Mouse (Mus musculus): ENCODE data around the gene Lrrc36. TPM values are rescaled to one million over a fixed set of nuclear protein-coding genes. Genes with fewer than 3 reads are reported as not detected.

Gene Lrrc36
- polyA plus RNA-seq (2012; rRNA removed): 0.24 and 0.34 TPM in 2 replicates

- Histone ChIP-seq H3K4me3 (ENCODE audit: control insufficient read depth, insufficient read depth, low read length) (no peak within 1 kb of the TSS), H3K4me1 (replicated peaks; ENCODE audit: control insufficient read depth, insufficient read depth, low read length) (peaks cover 3% of the 10 kb centered on the region; the same call in 1 of the 2 replicates), H3K36me3 (ENCODE audit: control insufficient read depth, insufficient read depth, low read length) (no peaks in the 10 kb centered on the region), H3K27ac (ENCODE audit: control insufficient read depth, insufficient read depth, low read length) (no peak within 1 kb of the TSS), H3K27me3 (ENCODE audit: control insufficient read depth, insufficient read depth, low read length) (peaks cover 9% of the 10 kb centered on the region)
- 3% methylated on average over 34 of the region's 34 CpGs for WGBS
- DNase-seq: peak; percentile 28
- 0 out of 2 replicates have a peak, but pooled peaks have one; percentile 17 for TF ChIP-seq CTCF (IDR thresholded peaks at IDR 0.05; ENCODE audit: borderline replicate concordance, control insufficient read depth, extremely low read depth, insufficient read depth, low read length, poor library complexity)
- TF ChIP-seq POLR2A (IDR thresholded peaks at IDR 0.05; ENCODE audit: control insufficient read depth, extremely low read depth, insufficient read depth, low read length, poor library complexity): no peak
Measured at GRCm38 (mm10) chr8:105413391-105413790, at the start of gene Lrrc36, which contains the start of gene Kctd19. Gene Lrrc36 (plus strand): TSS chr8:105413571. Gene Kctd19 (minus strand): TSS chr8:105413502.

DNA sequence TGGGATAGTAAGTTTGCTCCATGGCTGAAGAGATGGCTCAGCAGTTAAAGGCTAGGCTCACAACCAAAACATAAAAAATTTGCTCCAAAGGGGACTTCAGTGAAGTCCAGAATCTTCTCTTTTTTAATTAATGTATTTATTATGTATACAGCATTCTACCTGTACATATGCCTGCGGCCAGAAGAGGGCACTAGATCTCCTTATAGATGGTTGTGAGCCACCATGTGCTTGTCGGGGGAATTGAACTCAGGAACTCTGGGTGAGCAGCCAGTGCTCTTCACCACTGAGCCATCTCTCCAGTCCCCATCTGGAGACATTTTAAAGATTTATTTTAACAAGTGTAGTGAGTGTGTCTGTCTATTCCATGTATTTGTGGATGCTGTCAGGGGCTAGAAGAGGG lies 46.3 kb upstream of the Lrrc36 start:
- TF ChIP-seq CTCF (IDR thresholded peaks at IDR 0.05; ENCODE audit: borderline replicate concordance, control insufficient read depth, extremely low read depth, insufficient read depth, low read length, poor library complexity): no peak
- TF ChIP-seq POLR2A (IDR thresholded peaks at IDR 0.05; ENCODE audit: control insufficient read depth, extremely low read depth, insufficient read depth, low read length, poor library complexity): no peak
- Histone ChIP-seq H3K27me3 (ENCODE audit: control insufficient read depth, insufficient read depth, low read length) (no peaks in the 10 kb centered on the region), H3K36me3 (ENCODE audit: control insufficient read depth, insufficient read depth, low read length) (no peaks in the 10 kb centered on the region), H3K27ac (ENCODE audit: control insufficient read depth, insufficient read depth, low read length) (no peak overlapping the region), H3K4me1 (replicated peaks; ENCODE audit: control insufficient read depth, insufficient read depth, low read length) (no peaks in the 10 kb centered on the region), H3K4me3 (ENCODE audit: control insufficient read depth, insufficient read depth, low read length) (no peak overlapping the region)
- DNase-seq: peak; percentile 22
- WGBS: 62% methylated on average over 2 of the region's 2 CpGs

- Histone ChIP-seq H3K27me3 (ENCODE audit: control insufficient read depth, insufficient read depth, low read length) (no peaks in the 10 kb centered on the region), H3K4me3 (ENCODE audit: control insufficient read depth, insufficient read depth, low read length) (no peak overlapping the region), H3K4me1 (replicated peaks; ENCODE audit: control insufficient read depth, insufficient read depth, low read length) (no peaks in the 10 kb centered on the region), H3K27ac (ENCODE audit: control insufficient read depth, insufficient read depth, low read length) (no peak overlapping the region), H3K36me3 (ENCODE audit: control insufficient read depth, insufficient read depth, low read length) (no peaks in the 10 kb centered on the region)
- 89% methylated on average over 9 of the region's 9 CpGs for WGBS
- no peak for TF ChIP-seq CTCF (IDR thresholded peaks at IDR 0.05; ENCODE audit: borderline replicate concordance, control insufficient read depth, extremely low read depth, insufficient read depth, low read length, poor library complexity)
- no peak for TF ChIP-seq POLR2A (IDR thresholded peaks at IDR 0.05; ENCODE audit: control insufficient read depth, extremely low read depth, insufficient read depth, low read length, poor library complexity)
- DNase-seq: no peak
Measured at GRCm38 (mm10) chr8:105372473-105372872, 40.9 kb upstream of the Lrrc36 start.

GRCm38 (mm10) chr8:105373032-105373431 lies 40.3 kb upstream of the Lrrc36 start, which contains the start of gene Plekhg4:
Gene Plekhg4 (plus strand): TSS chr8:105373274.
- H3K27me3 ChIP-seq (ENCODE audit: control insufficient read depth, insufficient read depth, low read length): no peaks in the 10 kb centered on the region
- TF ChIP-seq CTCF (IDR thresholded peaks at IDR 0.05; ENCODE audit: borderline replicate concordance, control insufficient read depth, extremely low read depth, insufficient read depth, low read length, poor library complexity): no peak
- TF ChIP-seq POLR2A (IDR thresholded peaks at IDR 0.05; ENCODE audit: control insufficient read depth, extremely low read depth, insufficient read depth, low read length, poor library complexity): no peak
- no peak within 1 kb of the TSS for H3K4me3 ChIP-seq (ENCODE audit: control insufficient read depth, insufficient read depth, low read length)
- H3K4me1 ChIP-seq (replicated peaks; ENCODE audit: control insufficient read depth, insufficient read depth, low read length): no peaks in the 10 kb centered on the region
- WGBS: 77% methylated on average over 2 of the region's 2 CpGs
- DNase-seq: no peak
- H3K27ac ChIP-seq (ENCODE audit: control insufficient read depth, insufficient read depth, low read length): no peak within 1 kb of the TSS
- no peaks in the 10 kb centered on the region for H3K36me3 ChIP-seq (ENCODE audit: control insufficient read depth, insufficient read depth, low read length)

- no peak overlapping the region for H3K4me3 ChIP-seq (ENCODE audit: control insufficient read depth, insufficient read depth, low read length)
- 65% methylated on average over 33 of the region's 33 CpGs for whole genome bisulfite sequencing
- no peak for DNase-seq
- H3K27me3 ChIP-seq (ENCODE audit: control insufficient read depth, insufficient read depth, low read length): no peaks in the 10 kb centered on the region
- H3K36me3 ChIP-seq (ENCODE audit: control insufficient read depth, insufficient read depth, low read length): no peaks in the 10 kb centered on the region
- no peak for TF ChIP-seq CTCF (IDR thresholded peaks at IDR 0.05; ENCODE audit: borderline replicate concordance, control insufficient read depth, extremely low read depth, insufficient read depth, low read length, poor library complexity)
- no peak for TF ChIP-seq POLR2A (IDR thresholded peaks at IDR 0.05; ENCODE audit: control insufficient read depth, extremely low read depth, insufficient read depth, low read length, poor library complexity)
- H3K27ac ChIP-seq (ENCODE audit: control insufficient read depth, insufficient read depth, low read length): no peak overlapping the region
- H3K4me1 ChIP-seq (replicated peaks; ENCODE audit: control insufficient read depth, insufficient read depth, low read length): no peaks in the 10 kb centered on the region
Measured at GRCm38 (mm10) chr8:105374513-105374966, 38.8 kb upstream of the Lrrc36 start.

- Histone ChIP-seq H3K4me3 (ENCODE audit: control insufficient read depth, insufficient read depth, low read length) (no peak overlapping the region), H3K27ac (ENCODE audit: control insufficient read depth, insufficient read depth, low read length) (no peak overlapping the region), H3K4me1 (replicated peaks; ENCODE audit: control insufficient read depth, insufficient read depth, low read length) (no peaks in the 10 kb centered on the region), H3K27me3 (ENCODE audit: control insufficient read depth, insufficient read depth, low read length) (no peaks in the 10 kb centered on the region), H3K36me3 (ENCODE audit: control insufficient read depth, insufficient read depth, low read length) (no peaks in the 10 kb centered on the region)
- WGBS: 57% methylated on average over 19 of the region's 19 CpGs
- TF ChIP-seq CTCF (IDR thresholded peaks at IDR 0.05; ENCODE audit: borderline replicate concordance, control insufficient read depth, extremely low read depth, insufficient read depth, low read length, poor library complexity) (no peak), POLR2A (IDR thresholded peaks at IDR 0.05; ENCODE audit: control insufficient read depth, extremely low read depth, insufficient read depth, low read length, poor library complexity) (no peak)
- no peak for DNase-seq
Measured at GRCm38 (mm10) chr8:105378673-105379072, 34.7 kb upstream of the Lrrc36 start.

- H3K4me1 ChIP-seq (replicated peaks; ENCODE audit: control insufficient read depth, insufficient read depth, low read length): no peaks in the 10 kb centered on the region
- 66% methylated on average over 12 of the region's 12 CpGs for WGBS
- no peak overlapping the region for H3K4me3 ChIP-seq (ENCODE audit: control insufficient read depth, insufficient read depth, low read length)
- H3K27me3 ChIP-seq (ENCODE audit: control insufficient read depth, insufficient read depth, low read length): no peaks in the 10 kb centered on the region
- TF ChIP-seq CTCF (IDR thresholded peaks at IDR 0.05; ENCODE audit: borderline replicate concordance, control insufficient read depth, extremely low read depth, insufficient read depth, low read length, poor library complexity) (no peak), POLR2A (IDR thresholded peaks at IDR 0.05; ENCODE audit: control insufficient read depth, extremely low read depth, insufficient read depth, low read length, poor library complexity) (no peak)
- DNase-seq: no peak
- H3K27ac ChIP-seq (ENCODE audit: control insufficient read depth, insufficient read depth, low read length): no peak overlapping the region
- H3K36me3 ChIP-seq (ENCODE audit: control insufficient read depth, insufficient read depth, low read length): no peaks in the 10 kb centered on the region
Measured at GRCm38 (mm10) chr8:105380308-105380707, 33.1 kb upstream of the Lrrc36 start.
